Mouse (Mus musculus): ENCODE results near the gene Xylt1.
A peak's percentile ranks its signal among the peaks of the same experiment; 100 is the strongest.

Gene Xylt1

DNA sequence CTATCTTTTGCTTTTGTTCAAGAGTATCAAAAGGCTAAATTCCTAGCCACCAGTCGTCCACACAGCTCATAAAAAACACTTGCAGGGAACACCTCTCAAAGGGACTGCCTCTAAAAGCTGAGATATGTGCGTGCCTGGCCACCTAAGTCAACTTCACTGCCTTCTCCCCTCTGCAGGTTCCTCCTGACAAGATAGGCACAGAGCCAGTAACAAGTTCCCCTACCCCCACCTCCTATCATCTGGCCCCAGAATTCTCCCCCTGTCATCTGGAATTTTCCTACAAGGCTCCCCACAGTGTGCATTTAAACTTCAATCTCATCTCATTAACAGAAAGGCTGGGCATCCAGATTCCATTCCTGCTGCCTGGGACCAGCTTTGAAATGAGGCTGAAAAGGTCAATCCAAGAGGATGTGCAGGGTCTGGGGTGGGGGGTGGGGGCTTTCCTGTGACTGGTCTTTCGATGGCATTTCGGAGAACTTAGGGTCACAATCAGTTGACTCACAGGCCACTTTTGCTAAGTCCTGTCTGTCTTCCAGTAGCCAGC, 141.4 kb downstream of the Xylt1 start:
- DNase-seq: no peak

DNA sequence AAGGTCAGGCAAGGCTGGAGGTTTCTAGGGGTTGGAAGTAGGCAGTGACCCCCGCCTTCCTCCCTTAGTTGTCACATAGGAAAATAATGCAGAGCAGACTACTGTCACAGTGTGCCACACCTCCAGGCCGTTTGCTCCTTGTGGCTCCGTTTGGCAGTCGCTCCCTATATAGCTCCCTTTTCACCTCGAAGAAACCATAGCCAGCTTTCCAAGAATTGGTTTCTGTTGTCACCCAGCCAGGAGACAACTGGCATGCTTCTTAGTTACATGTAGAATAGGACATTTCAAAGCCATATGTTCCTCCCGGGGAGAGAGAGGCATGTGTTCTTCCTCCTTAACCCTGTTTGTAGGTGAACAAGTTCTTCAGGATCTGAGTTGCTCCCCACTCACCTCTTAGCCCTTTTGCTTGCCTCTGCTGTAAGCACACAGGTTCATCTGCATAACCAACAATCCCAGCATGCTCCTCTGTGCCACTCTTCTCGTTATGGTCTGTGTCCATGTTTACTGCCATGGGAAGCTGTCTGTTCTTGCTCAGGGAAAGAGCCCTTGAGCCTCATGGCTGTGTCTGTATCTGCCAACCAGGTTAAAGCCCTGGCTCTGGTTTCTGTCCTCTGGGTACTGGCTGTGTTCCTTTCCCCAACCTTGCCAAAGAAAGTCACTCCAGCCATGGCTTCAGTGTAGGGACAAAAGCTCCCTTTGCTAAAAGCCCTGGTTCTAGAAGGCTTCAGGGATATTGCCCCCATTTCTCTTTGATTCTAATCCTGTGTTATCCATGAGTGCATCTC, 143.8 kb downstream of the Xylt1 start:
- DNase-seq: no peak

DNA sequence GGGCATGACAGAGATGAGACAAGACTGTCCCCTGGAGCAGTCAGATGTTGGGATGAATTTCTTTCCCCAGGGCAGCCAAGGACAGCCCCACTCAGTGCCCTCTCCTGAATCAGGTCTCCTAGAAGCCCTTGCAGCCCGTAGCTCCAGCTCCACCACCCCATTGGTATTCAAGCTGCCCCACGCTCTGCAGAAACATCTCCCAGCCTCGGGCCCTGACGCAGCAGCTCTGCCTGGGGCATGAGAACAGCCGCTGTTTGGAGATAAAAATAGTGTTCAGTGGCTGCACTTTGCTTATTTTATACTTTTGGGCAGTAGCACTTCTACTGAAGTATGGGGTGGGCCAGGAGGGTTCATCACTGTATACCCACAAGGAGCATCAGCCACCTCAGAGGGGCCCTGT, 144.9 kb downstream of the Xylt1 start:
- no peak for DNase-seq

DNA sequence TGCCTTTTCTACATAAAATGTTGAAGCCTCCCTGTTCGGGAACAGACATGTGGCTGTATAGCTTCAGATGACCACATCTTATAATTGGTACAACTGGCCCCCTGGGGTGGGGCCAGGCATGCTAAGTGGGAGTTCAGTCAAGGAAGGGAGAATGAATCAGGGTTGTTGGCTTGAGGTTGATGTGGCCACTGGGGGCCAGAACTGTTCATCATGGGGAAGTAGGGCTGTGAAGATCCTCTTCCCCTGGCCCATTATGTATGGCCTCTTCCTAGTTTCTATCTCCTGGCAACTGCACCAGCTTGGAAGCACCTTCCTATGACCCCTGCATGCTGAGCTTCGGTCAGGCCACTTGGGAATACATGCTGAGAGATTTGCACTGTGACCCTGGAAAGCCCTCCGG, 145.8 kb downstream of the Xylt1 start:
- DNase-seq: no peak

DNA sequence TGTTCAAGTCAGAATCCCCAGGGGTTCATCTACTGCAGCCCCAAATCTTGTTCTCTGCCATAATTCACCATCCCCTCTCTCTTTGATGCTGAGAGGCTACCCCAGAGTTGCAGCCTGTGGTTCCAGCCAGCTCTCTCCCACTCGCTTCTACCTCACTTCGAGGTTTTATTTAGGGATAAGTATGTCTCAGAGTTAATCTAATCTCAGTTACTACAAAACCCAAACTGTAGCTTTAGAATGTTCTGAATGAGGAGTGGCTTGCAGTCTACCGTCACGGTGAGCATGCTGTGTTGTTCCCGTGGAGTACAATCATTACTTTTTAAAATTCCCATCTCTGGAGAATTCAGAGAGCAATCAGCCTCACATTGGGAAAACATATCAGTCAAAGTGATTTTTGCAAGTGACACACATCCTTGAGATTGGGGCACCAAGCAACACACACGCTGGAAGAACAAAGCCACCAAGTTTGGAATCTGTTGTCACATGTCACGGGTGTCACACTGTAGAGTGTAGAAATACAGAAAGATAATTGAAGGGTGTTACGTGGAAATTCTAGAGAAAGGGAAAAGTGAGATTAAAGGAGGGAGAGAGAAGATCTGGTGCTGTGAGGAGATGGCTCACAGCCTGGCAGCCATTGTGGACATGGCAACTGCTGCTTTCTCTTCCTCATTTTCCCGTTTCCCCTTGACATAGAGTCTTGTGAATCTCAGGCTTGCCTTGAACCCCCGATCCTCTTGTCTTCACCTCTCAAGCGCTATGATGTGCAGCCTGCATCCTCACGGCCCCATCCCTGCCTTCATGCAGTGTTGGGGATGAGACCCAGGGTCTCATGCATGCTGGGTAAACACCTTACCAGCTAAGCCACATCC, 149.2 kb downstream of the Xylt1 start:
- no peak for DNase-seq

DNA sequence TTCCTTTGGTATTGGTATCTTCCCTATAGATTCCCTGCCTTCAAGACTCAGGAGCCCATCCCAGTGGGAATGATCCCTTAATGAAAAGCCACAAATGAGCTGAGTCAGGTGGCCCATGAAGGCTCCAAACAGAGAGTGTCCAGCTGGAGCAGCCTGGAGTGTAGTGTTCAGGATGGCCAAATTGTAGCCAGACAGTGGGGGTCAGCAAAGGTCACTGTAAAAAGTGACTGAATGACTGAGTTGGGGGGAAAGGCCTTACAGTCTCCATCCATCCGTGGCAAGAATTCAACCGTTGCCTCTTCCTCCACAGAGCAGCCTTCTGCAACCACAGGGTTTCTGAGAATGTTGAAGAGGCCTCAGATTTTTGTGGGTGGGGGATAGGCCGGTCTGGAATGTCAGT, 151.9 kb downstream of the Xylt1 start:
- peak; percentile 52 to 68 for DNase-seq

DNA sequence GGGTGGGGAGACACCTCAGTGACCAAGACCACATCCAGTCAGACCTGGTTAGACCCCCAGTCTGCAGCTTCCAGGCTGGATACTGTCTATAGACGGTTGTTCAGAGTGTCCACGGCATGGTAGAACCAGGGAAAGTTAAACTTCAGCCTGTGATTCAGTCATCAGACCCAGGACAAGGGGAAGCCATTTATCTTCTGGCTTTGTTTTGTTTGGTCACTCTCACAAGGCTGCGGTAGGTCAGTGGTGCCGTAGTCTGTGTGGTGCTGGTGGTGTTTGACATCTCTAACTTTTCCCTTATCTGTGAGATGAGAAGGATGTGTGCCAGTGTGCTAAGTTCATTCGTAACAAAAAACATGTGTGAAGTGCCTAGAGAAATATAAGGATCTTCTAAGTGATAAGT, 152.4 kb downstream of the Xylt1 start:
- DNase-seq: no peak

DNA sequence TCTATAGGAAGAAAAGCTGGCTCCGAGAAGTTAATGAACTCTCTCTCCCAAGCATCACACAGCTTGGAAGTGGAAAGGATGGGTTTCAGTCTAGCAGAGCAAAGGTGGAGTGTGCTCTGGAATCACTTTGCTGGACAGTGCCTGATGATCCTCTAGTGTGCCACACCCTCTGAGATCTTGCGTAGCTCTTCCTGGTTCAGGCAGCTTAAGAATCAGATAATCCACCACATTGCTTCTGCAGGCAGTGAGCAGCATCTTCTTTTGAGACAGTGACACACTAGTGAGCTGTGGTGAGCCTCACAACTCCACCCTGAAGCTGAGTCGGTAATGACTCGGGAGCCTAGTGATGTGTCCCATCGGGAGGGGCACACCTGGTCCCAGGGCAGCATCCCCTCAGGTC, 159.2 kb downstream of the Xylt1 start:
- no peak for DNase-seq

DNA sequence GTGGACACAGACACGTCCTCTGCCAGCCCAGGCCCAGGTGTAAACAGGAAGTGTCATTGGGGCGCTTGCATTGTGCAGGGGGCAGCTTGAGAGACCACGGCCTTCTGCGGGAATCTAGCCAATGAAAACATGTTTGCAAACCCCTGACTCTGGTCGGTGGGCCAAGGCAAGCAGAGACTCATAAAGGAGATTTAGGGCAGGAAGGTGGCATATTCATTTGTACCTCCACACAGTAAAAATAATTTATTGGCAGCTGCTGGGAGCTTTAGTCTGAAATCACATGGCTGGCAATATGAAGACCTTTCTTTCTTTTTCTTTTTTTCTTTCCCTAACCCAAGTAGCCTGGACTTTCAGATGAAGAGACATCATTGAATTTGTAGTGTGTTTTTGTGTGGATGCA, 159.6 kb downstream of the Xylt1 start:
- no peak for DNase-seq

DNA sequence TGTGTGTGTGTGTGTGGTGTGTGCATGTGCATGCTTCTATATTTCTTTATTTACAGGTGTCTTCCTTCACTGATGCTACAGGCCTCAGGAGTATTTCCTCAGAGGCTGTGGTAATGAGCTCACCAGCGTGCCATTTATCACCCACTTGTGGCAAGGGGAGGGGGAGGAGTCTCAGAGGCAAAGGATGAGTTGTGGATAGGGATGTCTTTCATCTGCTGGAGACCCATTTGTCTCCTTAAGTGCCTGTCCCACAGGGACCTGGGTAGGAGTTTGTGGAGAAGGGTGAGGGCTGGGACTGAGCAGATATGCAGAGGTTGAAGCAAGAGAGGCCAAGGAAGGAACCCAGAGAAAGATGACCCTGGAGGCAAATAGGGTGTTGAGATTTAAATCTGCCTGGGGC, 160.3 kb downstream of the Xylt1 start:
- DNase-seq: no peak

DNA sequence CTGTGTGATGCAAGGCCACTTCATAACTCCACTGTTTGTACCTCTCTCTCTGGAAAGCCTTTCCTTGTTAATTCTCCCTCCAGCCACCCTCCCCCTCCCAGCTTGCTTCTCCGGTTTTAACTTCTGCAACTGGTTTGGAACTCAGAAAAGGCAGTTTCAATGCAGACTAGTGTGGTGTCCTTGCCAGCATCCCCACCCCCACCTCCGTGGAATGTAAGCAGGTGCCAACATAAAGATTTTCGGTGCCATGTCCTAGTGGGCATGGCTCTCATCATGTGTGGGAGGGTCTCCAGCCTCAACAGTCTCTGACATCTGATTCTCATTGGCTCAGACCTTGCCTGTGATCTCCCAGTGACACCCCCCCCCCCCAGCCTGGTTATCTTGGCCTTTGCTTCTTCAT, 160.9 kb downstream of the Xylt1 start:
- DNase-seq: peak in 1 of 2 experiments; percentile 49

DNA sequence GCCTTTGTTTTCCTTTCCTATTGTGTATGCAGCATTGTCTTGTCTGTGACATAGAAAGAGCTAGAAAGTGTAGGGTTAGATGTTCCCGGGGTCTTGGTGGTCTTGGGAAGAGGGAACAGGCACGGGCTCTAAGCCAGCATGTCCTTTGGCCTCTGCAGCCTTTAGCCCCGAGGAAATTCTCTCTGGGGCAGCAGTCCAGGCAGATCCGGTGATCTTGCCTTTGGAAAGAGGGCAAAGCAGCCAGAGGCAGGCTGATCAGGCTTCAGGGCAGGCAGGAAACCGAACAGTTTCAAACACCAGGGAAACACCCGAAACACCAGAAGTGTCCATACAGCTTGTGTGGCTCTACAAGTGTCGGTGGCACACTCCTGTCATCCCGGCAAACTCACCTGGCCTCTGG, 162.3 kb downstream of the Xylt1 start:
- peak; percentile 62 to 75 for DNase-seq

DNA sequence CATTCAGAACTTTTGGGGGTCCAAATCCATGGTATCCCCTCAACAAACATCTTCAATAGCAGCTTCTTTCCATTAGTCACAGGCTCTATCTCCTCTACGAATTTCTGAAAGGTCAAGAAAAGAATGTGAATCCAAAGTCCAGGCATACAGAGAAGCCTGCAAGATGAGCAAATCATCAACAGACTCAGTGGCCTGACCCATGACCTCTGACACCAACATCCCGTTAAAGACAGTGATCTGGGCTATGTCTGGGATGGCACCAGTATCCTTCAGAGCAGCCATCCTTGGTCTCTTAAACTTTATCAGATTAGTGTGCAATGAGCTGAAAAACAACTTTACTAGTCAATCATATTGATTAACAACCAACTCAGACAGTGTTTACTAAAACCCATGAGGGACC, 163.3 kb downstream of the Xylt1 start:
- DNase-seq: peak; percentile 73 to 74

DNA sequence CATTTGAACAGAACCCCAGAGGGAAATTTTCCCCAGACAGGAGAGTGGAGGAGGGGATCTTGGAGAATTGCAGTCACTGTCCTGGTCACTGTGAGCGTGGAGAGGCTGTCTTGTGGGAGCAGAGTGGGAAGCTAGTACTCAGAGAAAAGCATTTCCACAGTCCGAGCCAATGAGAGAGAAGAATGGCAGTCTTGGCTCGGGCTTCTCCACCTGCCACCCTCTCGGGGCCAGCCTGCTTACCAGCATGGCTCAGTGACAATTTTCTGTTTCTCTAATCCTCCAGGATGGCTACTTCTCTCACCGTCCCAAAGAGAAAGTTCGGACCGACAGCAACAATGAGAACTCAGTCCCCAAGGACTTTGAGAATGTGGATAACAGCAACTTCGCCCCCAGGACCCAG, 167.5 kb downstream of the Xylt1 start:
- DNase-seq: no peak

DNA sequence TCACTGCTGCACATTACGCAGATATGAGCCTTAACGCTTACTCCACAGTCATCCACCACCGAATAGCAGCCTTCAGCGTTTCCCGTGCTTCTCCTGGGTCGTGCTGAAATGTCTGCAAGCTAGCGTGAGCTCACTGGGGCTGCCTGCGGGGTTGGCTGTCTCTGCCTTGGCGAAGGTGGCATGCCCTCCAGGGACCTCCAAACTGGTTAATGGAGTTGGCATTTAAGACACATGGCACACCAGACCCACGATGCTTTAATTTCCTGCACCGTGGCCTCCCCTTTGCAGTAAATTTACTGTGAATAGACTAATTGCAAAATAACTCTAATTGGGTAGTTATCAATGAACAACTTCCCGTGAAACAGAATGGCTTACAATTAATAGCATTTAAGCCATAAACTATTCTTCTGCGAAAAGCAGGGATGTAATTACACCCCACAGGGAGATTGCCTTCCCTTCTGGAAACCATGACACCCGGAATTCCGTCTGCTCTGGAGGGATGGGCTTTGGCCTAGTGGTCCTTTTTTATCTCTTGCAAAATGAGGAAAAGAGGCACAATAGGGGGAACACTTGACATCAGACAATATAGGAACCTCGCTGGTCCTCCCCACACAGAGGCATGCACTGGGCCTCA, 170.3 kb downstream of the Xylt1 start:
- DNase-seq: no peak

DNA sequence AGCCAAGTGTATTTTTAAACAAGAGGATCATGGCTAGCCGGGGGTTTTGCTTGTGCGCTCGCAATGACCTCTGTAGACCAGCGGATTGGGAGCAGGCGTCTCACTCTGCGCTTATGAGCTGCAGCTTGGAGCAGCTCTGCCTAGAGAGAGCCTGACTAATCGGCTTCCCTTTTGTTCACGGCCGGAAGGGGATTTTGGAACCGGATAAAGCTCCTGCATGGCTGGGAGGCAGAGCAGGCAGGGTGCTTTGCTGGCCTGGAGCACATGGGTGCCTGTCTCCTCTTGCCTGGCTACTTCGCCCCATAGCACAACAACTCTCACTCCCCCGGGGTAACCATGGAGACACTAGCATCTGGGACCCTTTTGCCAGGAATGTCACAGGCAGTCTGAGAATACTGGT, 172.4 kb downstream of the Xylt1 start:
- DNase-seq: peak; percentile 19 to 50

DNA sequence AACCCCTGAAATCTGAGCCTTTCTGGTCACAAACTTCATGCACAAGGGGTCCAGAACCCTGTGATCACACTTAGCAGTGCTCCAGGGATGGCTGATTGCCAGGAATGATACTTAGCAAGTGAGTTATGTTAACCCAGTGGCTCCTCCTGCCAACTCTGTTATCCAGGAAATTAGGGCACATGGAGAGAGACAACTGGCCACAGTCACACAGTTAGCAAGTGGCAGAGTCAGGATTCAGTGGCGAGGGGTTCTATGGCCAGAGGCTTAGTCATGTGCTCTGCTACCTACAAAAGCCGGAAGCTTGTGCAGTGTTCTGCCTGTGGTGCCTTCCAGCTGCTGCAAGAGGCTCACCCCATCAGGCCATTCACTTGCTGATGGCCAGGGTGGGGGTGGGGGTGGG, 175.0 kb downstream of the Xylt1 start:
- peak in 1 of 2 experiments; percentile 43 for DNase-seq

DNA sequence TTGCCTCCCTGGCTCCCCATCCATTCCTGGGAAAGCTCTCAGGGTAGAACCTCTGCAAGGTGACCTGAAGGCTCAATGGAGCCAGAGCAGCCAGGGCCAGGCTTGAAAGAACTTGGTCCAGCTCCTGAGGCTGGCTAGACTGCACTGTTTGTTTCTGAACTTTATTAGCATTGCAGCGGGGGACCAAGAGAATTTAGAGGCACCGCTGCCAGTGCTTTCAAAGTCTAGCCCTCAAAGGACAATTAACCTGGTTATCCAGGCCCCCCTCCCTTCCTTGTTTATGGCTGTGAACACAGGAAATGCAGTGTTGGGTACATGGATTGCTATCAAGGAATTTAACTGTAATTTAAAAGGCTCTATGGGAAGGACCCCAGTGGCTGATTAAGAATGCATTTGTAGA, 177.4 kb downstream of the Xylt1 start:
- peak; percentile 26 to 63 for DNase-seq

DNA sequence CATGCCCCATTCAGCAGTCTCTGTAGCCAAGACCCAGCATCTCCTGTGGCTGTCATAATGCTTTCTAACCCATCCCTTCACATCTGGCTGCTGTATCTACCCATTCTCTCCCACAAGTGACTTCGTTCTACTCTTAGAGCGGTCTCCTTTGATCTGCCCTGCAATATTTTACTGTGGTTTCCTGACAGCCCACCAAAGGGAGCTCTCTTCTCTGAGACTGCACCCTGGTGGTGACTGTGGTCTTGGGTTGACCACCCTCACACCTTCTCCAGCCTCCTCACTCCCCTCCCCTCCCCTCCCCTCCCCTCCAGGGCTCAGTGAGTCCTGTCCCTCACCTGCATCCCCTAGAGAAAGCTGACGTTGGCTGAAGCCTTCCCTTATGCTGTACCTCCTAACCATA, 178.3 kb downstream of the Xylt1 start:
- no peak for DNase-seq

DNA sequence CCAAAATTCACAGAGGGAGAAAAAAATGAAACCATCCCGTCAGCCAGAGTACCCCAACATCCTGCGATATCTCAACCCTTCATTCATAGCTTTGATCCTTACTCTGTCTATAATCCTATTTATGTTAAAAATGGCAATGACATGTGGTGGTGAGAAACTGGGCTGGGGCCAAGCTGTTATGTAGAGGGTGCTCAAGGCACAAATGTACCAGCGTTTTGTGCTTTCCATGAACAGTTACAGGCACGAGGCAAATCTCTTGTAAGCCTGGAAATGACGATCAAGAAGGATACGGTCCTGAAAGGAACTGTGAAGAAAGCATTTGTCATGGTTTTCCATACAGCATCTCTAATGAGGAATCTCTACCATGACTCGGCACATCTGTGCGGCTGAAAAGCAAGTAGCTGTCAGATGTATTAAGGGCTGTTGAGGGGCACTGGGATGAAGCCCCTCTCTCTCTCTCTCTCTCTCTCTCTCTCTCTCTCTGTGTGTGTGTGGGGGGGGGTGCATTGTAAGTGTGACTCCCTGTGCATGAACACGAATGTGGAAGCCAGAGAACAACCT, 183.2 kb downstream of the Xylt1 start:
- no peak for DNase-seq

DNA sequence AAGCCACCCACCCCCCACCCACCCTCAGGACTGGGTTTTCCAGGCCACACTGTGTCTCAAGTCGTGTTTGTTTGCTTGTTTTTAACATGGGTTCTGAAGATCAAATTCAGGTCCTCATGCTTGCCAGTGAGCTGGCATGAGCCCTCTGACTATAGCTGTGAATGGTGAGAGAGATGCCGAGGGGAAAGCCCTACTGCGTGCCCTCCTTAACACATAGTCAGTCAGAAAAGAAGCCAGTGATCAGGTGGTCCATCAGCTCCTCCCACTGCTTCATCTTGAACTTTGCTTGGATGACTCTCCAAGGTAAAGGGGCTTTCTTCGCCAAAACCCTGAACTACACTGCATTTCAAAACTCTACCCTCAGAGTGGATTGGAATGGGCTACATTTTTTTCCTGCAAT, 183.8 kb downstream of the Xylt1 start:
- DNase-seq: no peak

DNA sequence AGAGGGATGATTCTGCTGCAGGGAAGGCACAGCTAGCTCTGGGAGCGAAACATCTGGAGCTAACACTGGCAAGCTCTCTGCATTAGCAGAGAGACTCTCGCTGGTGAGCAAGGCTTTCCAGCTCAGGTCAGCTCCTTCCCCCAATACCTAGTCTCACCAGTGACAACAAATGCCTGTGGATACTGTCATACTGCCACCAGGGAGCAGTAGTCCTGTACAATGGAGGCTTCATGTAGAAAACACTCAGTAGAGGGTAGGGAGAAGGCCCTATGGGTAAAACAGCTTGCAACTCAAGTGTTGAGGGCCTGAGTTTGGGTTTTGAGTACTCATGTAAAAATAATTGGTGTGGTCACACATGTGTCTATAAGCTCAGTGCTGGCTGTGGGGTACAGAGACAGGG, 185.3 kb downstream of the Xylt1 start:
- DNase-seq: peak in 1 of 2 experiments; percentile 24

DNA sequence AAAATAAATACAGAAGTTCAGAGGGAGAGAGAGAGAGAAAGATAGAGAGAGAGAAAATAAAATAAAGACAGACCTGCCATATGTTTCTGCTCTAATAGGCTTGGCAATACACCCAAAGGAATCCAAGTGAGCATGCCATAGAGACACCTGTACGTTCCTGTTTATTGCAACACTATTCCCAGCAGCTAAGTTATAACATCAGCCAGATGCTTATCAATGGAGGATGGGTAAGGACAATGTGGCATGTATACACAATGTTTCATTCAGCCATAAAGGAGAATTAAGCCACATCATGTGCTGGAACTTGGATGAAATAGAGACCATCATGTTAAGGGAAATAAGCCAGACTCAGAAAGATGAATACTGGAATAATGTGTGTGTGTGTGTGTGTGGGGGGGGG, 186.1 kb downstream of the Xylt1 start:
- no peak for DNase-seq

Measured in kidney, postnatal 25 days (tissue).